Mouse (Mus musculus) kidney, adult 2 months (tissue): ENCODE results near the gene Prg3.

Experiments
- CTCF ChIP-seq: fragments of 200-500 bp; conservative IDR thresholded peaks from 2 replicates; pipeline ENCODE4 v1.5.1; 2011; ENCODE audit warnings: low read depth, mild to moderate bottlenecking, control low read depth, low read length, moderate library complexity, mixed read lengths; ENCODE audit not compliant: insufficient read depth, insufficient read length
- POLR2A ChIP-seq: fragments of 200-500 bp; IDR thresholded peaks from one replicate; pipeline ENCODE4 v1.6.1; 2011; ENCODE audit warnings: low read depth, low read length, control low read depth

DNA sequence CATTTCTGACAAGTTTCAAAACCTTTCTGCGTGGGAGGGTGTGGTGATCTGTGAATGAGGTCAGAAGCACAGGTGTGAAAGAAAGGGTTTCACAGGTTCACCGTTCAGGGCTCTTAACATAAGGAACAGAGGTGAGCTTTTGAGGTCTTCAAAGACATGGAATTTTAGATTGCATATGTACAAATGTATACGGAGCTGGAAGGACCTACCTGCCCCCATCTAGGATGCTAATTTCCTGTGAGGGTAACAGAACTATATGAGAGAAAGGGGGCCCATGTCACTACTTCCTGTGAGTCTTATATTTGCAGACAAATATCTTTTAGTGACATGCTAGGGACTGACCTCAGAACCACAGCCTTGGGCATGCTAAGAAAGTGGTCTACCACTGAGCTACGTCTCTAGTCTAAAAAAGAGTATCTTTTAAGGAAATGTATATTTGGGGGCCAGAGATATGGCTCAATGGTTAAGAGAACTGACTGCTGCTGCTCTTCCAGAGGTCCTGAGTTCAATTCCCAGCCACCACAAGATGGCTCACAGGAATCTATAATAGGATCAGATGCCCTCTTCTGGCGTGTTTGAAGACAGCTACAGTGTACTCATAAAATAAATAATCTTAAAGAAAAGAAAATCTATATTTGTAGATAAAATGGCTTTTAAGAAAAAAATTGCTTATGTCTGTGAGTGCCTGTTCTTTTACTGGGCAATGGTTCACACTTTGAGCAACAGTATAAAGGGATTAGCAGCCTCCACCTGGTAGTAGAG lies 26.0 kb downstream of the Prg3 start:
- no peak for TF ChIP-seq CTCF
- no peak for TF ChIP-seq POLR2A
